Mouse (Mus musculus) left cerebral cortex, adult 11 months (tissue): Measurements from ENCODE around the gene 4921517D22Rik.
"Not testable (repeated sequence)": the region's sequence is repeated elsewhere in the genome, so short reads cannot be mapped to it uniquely, and the experiment has no call there.

Source experiments
- DNase-seq: peaks from one replicate; pipeline ENCODE4 v3.0.0; 2022; ENCODE audit warnings: low spot score

The 4921517D22Rik gene

DNA sequence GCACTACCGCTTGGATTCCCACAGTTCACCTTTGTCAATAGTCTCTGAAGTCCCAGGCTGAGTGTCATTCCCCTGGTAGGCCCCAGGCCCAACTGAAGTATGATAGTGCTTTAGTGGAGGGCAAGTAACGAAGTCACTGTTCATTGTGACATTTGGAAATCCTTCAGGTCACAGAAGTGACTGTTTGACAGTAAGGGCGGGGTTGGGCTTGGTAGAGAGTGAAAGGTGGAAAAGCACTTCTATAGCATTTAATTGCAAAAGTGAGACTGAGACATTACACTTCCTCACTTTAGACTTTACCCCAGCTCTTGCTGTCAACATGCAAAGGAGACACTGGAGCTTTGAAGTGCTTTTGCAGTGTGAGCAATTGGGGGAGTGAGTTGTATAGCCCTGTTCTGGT, at the start of gene 4921517D22Rik:
Gene 4921517D22Rik (minus strand): TSS at position 101 of the 400 bp plus-strand sequence.
- DNase-seq = no peak

DNA sequence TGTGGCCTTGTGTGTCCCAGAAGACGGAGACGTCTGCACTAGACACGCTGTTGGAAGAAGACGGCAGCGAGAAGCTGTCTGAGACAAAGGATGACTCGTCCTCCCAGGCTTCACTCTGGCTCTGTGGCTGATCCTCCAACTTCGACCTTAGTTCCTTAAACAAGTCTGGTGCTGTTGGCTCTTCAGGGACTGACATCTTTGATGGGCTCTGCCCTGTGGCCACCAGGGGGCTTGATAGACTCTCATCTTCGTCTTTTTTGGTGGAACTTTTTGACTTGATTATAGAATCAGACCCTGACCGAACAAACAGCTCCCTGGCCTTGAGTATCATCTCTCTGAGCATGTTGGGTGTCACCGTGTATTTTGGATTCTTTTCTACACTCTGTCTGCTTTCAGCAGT, 47.8 kb upstream of the 4921517D22Rik start:
- DNase-seq = no peak

DNA sequence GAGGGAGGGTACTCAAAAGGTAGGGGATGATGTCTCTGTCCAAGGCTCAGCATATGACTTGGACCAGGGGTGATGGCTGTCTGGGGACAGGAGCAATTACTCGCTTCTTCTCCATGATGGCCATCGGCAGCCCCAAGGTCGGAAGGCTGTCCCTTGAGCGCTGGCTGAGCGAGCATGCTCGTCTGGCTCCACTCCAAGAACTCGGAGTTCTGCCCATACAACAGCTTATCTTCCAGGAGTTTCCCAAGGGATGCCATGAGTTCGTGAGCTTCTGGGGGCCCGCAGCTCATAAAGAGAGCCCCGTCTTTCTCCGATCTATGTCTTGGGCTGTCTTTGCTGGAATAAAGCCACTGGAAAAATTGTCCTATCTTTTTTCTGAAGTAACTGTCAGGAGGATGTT, 47.2 kb upstream of the 4921517D22Rik start:
- no peak for DNase-seq

GRCm38 (mm10) chr13:59739397-59739796, 45.5 kb upstream of the 4921517D22Rik start:
- DNase-seq = no peak

GRCm38 (mm10) chr13:59738455-59738854, 44.5 kb upstream of the 4921517D22Rik start:
- no peak for DNase-seq

- DNase-seq = no peak
Measured at GRCm38 (mm10) chr13:59735190-59735589, 41.3 kb upstream of the 4921517D22Rik start.

GRCm38 (mm10) chr13:59734347-59734746, 40.4 kb upstream of the 4921517D22Rik start:
- not testable (repeated sequence) for DNase-seq

- no peak for DNase-seq
Measured at GRCm38 (mm10) chr13:59733936-59734335, 40.0 kb upstream of the 4921517D22Rik start.

- DNase-seq = no peak
Measured at GRCm38 (mm10) chr13:59731652-59732051, 37.7 kb upstream of the 4921517D22Rik start, which contains the start of gene Spata31d1d. TSS of gene Spata31d1d (minus strand) at chr13:59731752.

GRCm38 (mm10) chr13:59728378-59729093, 34.6 kb upstream of the 4921517D22Rik start:
- peak; percentile 71 for DNase-seq

DNA sequence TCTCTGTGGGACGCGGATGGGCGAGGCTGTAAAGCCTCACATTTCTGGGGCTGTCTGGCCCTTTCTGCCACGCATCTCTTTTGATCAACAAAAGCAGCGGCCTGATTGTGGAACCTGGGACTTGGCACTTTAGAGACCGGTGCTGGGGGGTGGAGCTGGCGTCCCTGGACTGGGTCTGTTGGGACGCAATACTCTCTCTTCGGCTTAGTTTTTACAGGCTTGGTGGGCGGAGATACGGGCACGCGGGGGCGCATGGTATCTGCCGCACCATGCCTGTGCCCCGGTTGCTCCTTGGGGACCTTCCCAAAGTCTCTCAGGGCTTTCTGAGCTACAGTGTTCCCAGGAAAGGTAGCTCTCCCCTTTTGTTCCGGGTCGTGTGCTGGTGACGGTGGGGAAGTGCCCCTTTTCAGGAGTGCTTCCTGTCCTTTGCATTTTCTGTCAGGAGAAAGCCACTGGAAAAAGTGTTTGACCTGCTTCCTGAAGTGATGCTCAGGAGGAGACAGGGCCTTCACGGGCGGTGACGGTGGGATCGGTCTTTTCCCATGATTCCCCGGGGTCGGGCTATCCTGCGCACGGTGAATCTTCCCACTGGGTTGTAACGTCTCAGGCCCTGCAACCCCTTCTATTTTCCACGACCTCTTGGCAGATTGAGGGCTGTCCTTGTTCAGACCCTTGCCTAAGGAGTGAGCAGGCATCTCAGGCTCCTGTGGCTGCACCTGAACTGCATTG, 32.4 kb upstream of the 4921517D22Rik start:
- DNase-seq = no peak

GRCm38 (mm10) chr13:59722089-59722488, 28.2 kb upstream of the 4921517D22Rik start:
- DNase-seq = not testable (repeated sequence)

GRCm38 (mm10) chr13:59719475-59719874, 25.6 kb upstream of the 4921517D22Rik start:
- DNase-seq = no peak

DNA sequence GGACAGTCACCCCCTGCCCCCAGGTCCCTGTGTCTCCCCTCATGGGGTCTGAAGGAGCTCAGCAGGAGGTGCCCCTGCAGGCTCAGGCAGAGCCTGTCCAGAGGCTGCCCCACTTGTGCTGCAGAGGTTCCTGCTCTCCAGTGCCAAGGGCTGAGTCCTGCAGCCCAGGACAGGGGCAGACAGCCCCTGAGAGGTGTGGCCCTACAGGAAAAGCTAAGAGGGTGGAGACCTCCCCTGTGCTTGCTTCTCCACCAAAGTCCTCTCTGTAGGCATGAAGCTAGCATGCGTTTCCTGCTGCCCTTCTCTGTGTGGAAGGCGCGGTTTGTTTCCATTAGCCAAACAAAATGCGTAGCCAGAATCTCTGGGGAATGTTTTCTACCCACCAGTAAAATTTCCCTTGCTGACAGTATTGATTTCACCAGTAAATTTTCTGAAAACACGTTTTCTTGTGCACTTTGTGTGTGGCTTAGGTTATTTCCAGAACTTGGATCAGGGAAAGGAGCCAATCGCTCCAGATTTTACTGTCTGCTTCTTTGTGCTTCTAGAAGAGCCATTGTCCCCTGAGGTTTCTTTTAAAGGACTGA, 25.0 kb upstream of the 4921517D22Rik start:
- DNase-seq = not testable (repeated sequence)

DNA sequence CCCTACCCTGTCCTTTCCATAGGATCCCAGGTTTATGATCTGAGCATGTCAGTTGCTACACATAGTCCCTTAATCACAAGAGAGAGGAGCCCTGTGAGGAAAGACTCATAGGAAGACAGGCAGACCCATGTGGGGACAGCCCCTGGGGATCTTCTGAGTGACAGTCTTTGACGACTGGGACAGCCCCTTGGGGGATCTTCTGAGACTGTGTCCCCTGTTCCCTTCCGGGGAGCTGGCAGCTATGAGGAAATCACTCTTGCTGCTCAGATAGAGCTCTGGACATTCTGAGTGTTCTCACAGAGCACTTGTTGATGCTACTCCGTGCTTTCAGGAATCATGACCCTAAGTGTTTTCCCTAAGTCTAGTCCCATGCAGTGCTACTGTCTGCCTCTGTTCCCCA, 19.8 kb upstream of the 4921517D22Rik start:
- DNase-seq = no peak

- DNase-seq = not testable (repeated sequence)
Measured at GRCm38 (mm10) chr13:59711984-59712383, 18.1 kb upstream of the 4921517D22Rik start, which contains the start of gene Spata31d1b. TSS of gene Spata31d1b (plus strand) at chr13:59712284.

DNA sequence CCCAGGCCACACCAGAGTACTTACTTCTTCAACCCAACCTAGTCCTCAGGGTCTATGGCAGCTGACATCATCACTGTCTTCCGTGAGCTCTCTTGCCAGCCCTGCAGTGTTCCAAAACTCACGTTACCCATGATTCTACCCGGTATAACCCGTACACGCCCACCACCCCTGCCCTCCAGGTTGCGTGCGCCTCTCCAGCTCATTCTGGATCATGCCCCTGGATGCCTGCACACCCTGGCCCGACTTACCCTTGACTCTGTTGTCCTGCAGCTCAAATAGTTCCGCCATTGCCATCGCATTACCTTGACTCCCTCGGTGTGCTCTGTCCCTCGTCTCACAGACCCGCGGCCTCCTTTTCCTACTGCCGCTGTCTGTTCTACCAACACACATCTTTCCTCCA, 16.3 kb upstream of the 4921517D22Rik start, which contains the start of gene Spata31d1a:
Gene Spata31d1a (minus strand): TSS at position 101 of the 400 bp plus-strand sequence.
- DNase-seq = no peak

- DNase-seq = no peak
Measured at GRCm38 (mm10) chr13:59704562-59704961, 10.7 kb upstream of the 4921517D22Rik start.

DNA sequence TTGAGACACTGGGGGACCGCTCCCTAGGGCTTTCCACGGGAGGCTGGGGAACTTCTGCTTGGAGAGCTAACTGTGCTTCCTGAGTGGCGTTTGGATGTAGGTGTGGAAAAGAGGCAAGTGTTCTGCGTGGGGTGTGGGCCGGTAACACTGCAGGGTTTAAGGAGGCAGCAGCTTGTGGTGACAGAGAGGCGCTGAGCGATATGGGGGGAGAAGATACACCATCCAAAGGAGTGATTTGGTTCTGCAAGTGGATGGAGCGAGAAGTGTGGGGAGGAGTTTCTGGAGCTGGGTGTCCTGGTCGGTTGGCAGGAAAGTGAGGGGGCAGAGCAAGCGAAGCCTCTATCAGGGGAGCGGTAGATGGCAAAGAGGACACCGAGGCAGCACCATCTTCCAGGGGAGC, 9.6 kb upstream of the 4921517D22Rik start:
- no peak for DNase-seq

DNA sequence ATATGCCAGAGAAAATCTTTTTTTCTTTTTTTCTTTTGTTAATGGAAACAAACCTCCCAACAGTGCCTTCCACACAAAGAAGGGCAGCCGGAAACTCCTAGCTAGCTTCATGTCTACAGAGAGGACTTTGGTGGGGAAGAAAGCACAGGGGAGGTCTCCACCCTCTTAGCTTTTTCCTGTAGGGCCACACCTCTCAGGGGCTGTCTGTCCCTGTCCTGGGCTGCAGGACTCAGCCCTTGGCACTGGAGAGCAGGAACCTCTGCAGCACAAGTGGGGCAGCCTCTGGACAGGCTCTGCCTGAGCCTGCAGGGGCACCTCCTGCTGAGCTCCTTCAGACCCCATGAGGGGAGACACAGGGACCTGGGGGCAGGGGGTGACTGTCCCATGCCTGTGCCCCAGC, 6.2 kb upstream of the 4921517D22Rik start:
- not testable (repeated sequence) for DNase-seq

DNA sequence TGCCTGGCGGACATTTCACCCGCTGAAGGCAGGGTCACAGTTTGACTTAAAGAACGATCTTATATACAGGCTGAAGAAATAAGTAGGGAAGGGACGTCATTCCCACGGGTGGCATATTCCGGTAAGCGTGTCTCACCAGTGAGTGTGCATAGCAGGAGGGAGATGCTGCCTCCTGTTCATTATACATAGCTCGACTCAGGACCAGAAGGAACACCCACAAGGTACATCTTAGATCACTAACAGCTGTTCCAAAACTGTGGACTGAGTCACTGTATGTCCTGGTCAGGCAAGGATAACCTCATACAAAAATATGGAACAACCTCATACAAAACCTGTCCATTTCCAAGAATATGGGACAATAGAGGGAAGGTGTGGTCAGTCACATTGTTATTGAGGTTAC, 5.2 kb upstream of the 4921517D22Rik start:
- no peak for DNase-seq

DNA sequence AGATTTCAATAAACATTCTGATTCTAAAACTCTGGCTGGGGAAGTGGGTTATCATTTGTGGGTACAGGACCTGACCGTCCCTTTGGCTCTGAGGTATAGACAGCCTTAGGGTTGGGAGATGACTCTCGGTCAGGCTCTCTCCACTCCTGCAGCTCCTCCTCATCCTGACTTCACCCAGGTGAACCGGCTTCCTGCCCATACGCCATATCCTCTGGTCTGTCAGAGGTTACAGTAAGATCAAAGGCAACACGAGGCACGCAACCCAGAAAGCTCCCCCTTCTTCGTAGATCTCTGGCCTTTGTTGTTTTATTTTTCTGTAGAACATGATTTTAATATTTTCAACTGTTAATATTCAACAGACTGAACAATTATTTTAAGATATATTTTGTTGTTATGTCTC, 1.9 kb upstream of the 4921517D22Rik start:
- DNase-seq = no peak

DNA sequence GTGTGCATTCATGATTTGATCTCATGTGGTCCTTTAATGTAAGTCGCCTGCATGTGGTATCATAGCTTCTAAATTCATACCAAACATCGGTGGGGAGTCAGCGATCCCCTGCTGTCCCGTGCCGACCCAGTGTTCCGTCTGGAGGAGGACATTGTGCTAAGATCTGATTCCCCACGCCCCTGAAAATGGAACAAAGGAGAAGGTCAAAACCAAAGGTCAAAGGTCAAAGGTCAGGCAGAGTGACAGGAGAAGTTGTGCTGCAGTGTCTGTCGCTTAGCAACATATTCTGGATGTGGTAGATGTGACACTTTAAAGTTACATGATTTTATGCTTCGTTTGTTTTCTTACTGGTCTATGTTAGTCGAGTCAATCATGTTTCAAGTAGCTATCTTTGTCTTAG, 2.4 kb downstream of the 4921517D22Rik start:
- DNase-seq = no peak
